Mouse (Mus musculus) brain, embryonic 18.5 days (tissue): Measurements from ENCODE around the gene Odf2l.

ENCODE experiments used
- DNase-seq: peaks from one replicate; pipeline ENCODE4 v3.0.0-alpha.2; 2012; ENCODE audit warnings: low read depth, low spot score

The Odf2l gene

GRCm38 (mm10) chr3:145140236-145140635 is 21.8 kb downstream of the Odf2l start:
- DNase-seq, result no peak

GRCm38 (mm10) chr3:145142925-145143324 is 24.5 kb downstream of the Odf2l start:
- DNase-seq, result no peak

GRCm38 (mm10) chr3:145143856-145144255 is 25.5 kb downstream of the Odf2l start:
- no peak for DNase-seq

GRCm38 (mm10) chr3:145146871-145147270 is 28.5 kb downstream of the Odf2l start:
- DNase-seq, result no peak

- no peak for DNase-seq
These were observed 29.1 kb downstream of the Odf2l start for GRCm38 (mm10) chr3:145147483-145147882.

DNA sequence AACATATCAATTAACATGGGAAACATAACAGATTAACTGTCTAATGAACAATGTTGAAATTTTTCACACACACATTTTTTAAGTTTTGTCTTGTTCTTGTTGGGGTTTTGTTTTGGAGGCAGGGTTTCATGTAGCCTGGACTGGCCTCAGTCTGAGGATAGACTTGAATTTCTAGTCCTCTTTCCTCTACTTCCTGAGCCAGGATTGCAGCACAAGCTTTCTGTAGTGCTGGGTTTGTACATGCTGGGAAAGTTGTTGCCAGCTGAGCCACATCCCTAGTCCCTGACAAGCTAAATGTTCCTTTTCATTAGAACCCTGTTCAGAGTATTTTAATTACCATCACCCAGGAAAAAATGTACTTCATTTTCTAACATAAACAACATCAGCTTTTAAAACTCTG is 29.6 kb downstream of the Odf2l start:
- no peak for DNase-seq

GRCm38 (mm10) chr3:145151092-145151491 is 32.7 kb downstream of the Odf2l start:
- no peak for DNase-seq

DNA sequence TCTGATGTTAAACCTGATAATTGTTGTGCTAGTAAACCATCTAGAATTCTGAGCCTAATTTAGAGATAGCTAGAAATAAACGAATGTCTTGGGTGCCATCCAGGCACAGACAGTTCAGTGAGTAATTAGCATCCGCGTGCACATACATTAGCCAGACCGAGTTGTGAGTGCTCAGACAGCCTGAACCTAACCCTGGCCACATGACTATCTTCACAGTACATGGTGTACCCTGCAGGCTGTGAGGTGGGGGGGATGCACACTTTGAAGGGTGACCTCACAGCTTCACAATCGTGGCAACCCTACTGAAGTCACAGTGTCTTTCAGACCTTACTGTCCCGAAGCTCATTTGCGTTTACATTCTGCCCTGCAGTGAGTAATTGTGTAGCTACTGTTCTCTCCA is 33.5 kb downstream of the Odf2l start:
- no peak for DNase-seq

DNA sequence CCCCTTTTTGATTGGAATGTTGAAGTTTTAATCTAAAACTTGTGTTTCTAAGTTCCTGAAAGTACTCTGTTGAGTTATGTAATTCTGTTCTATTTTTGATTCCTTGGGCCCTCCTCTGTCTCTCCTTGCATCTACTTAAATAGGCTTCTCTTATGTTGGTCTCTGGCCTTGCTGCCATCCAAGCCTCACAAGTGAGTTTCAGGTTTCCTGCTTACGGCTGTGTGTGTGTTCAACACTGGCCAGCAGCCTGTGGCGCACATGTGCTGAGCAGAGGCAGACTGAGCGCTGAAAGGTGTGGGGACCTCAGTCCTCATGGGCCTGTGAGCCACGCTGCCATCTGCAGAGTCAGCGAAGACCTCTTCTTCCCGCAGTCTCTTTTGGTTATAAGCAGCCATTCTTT is 38.5 kb downstream of the Odf2l start:
- DNase-seq, result no peak

DNA sequence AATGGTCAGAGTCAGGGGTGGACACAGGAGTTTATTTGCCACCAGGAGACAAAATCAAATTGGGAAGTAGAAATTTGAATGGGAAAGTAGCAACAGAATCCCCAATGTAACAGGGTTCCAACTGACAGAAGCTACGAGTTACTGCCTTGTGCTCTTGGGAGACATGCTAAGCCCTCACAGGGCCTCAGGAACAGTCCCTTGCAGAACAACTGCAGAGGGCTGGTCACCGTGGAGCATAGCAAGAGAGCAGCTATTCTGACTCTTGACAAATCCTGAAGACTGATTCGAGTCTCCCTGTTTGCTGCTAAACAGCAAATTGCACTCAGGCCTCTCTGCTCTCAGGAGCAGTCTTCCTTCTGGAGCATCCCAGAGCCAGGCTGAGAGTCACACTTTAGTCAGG is 40.1 kb downstream of the Odf2l start:
- DNase-seq, result no peak

DNA sequence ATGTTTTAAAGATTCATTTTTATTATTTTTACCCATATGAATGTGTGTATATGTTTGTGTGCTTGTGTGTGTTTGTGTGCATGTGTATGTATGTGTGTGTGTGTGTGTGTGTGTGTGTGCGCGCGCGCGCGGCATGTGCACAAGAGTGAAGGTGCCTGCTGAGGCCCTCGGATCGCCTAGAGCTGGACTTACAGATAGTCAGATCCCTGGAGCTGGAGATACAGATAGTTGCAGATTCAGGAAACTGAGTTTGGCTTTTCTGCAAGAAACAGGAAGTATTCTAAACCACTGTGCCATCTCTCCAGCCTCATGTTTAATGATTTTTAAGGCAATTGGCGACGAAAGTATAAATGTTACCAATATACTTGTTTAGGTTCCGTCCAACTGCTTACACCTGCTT is 48.4 kb downstream of the Odf2l start:
- DNase-seq, result no peak

DNA sequence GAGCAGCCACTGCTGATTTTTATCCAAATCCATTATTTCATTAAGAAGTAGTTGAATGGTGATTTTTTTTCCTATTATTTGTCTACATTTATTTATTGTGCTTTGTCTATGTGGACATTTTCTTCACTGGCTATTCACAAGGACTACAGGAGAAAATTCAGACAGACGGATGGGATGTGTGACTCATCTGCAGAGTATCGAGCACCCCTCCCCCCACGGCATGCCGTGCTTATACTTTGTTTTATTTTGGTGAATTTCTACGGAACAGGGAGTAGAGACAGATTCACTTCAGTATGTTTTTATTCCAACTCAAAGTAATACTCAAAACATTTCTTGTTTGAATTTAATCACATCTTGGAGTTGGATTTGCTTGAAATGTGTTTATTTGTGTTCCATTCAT is 49.4 kb downstream of the Odf2l start:
- no peak for DNase-seq

GRCm38 (mm10) chr3:145168844-145169696 is 50.7 kb downstream of the Odf2l start:
- no peak for DNase-seq

- no peak for DNase-seq
These were observed 51.6 kb downstream of the Odf2l start for GRCm38 (mm10) chr3:145170028-145170427.

GRCm38 (mm10) chr3:145170604-145171389 is 52.4 kb downstream of the Odf2l start:
- no peak for DNase-seq

DNA sequence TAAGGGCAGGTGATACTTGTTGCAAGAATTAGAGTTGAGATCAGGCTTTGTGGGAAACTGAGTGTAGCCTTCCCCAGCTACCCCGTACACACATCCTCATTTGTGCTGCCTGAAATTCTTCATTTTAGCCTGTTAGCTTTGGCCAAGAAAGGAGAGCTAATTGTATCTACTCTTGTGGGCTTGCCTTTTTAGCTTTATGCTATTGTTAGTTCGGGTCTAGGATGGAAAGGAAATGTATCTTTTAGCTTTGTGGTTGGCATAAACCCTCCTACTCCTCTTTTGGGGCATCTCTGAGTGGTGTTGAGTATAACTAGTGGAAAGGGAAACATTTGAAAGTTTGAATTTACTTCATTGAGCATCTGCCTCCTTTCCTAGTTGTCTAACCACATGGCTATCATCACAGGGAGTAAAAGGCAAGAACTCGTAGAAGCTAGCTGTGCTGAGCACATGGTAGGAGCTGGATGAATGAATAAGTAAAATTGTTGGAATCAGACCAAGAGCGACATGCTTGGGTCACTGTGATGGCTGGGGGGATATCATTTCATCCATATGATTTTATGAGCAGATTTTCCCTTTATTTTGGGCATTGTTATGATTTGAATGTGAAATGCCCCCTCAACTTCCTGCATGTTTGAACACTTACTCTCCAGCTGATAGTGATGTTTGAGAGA is 53.1 kb downstream of the Odf2l start:
- DNase-seq, result no peak

- no peak for DNase-seq
These were observed 66.3 kb downstream of the Odf2l start for GRCm38 (mm10) chr3:145184645-145185044.

DNA sequence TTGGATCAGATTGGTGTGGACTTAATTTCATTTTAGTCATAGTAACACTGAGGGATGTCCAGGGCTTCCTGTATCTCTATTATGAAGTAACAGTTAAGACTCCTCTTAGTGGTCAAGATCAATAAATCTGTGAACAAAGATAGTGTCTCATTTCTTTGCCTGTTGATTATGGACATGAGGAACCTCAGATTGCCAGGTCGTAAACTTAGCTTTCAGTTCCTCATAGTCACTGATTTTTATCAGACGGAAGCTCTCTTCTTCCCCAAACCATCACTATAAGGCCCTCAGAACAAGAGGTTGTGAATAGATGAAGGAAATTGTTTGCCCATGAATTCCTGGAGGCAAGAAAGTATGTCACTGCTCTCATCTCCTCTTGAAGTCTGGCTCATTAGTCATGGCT is 73.6 kb downstream of the Odf2l start:
- no peak for DNase-seq

- no peak for DNase-seq
These were observed 77.0 kb downstream of the Odf2l start for GRCm38 (mm10) chr3:145195240-145195923.

GRCm38 (mm10) chr3:145198050-145198449 is 79.7 kb downstream of the Odf2l start:
- no peak for DNase-seq
